Mouse (Mus musculus): ENCODE data around the gene Gm21497.
"Not testable (repeated sequence)": the region's sequence is repeated elsewhere in the genome, so short reads cannot be mapped to it uniquely, and the experiment has no call there.

Gm21497 gene

GRCm38 (mm10) chrY:61646446-61646845 lies at the start of gene Gm21497:
Gene Gm21497 (plus strand): TSS chrY:61646746.
- not testable (repeated sequence) for DNase-seq (ENCODE audit: low read depth)
